Mouse (Mus musculus) olfactory bulb, adult 2 months (tissue): ENCODE data around the gene Olfr1412. TPM values are rescaled to one million over a fixed set of nuclear protein-coding genes. Genes with fewer than 3 reads are reported as not detected.

ENCODE experiments used
- H3K27ac ChIP-seq: fragments of 200-500 bp; 2 replicates; pipeline ENCODE4 v1.5.1; 2012; ENCODE audit warnings: low read depth, low read length; ENCODE audit not compliant: insufficient read depth
- H3K4me1 ChIP-seq: fragments of 200-500 bp; 2 replicates; pipeline ENCODE4 v1.6.1; 2012; ENCODE audit warnings: low read length; ENCODE audit not compliant: control insufficient read depth, insufficient read depth
- H3K4me3 ChIP-seq: fragments of 200-500 bp; 2 replicates; pipeline ENCODE4 v1.5.1; 2012; ENCODE audit warnings: mild to moderate bottlenecking, low read depth, low read length, moderate library complexity; ENCODE audit not compliant: insufficient read depth
- CTCF ChIP-seq: fragments of 200-500 bp; IDR thresholded peaks from 2 replicates; pipeline ENCODE4 v1.5.1; 2012; ENCODE audit warnings: low read depth, mild to moderate bottlenecking, low read length, moderate library complexity; ENCODE audit not compliant: insufficient read depth
- POLR2A ChIP-seq: fragments of 200-500 bp; IDR thresholded peaks from 2 replicates; pipeline ENCODE4 v1.6.1; 2012; ENCODE audit warnings: mild to moderate bottlenecking, low read depth, low read length, moderate library complexity; ENCODE audit not compliant: insufficient read depth
- WGBS: fragments of 180-500 bp; shearing (Covaris S2); methylation state at CpG from one replicate; pipeline ENCODE4 v1.1.7; 2018; 5-methylcytosine and 5-hydroxymethylcytosine counted together
- polyA plus RNA-seq: library from polyadenylated mRNA; stranded (reverse); fragments of >200 nt; gene quantifications from 2 replicates; pipeline ENCODE4 v1.2.4, GENCODE M21; 2012; ENCODE audit warnings: low replicate concordance; ENCODE audit not compliant: missing spikeins, insufficient read depth, insufficient read length

Gene Olfr1412
- polyA plus RNA-seq = not detected in 2 replicates

- Histone ChIP-seq H3K4me3 (no peak within 1 kb of the TSS), H3K4me1 (no peaks in the 10 kb centered on the region), H3K27ac (no peak within 1 kb of the TSS)
- 83% methylated on average over 2 of the region's 2 CpGs for WGBS
- TF ChIP-seq CTCF = no peak
- TF ChIP-seq POLR2A = no peak
These were observed at the start of gene Olfr1412 for GRCm38 (mm10) chr1:92585479-92585878. Olfr1412 (plus strand) TSS chr1:92585779.

GRCm38 (mm10) chr1:92536972-92537371 is 48.6 kb upstream of the Olfr1412 start:
- no peak for TF ChIP-seq POLR2A
- no peak for TF ChIP-seq CTCF
- Histone ChIP-seq H3K27ac (no peak overlapping the region), H3K4me3 (no peak overlapping the region), H3K4me1 (no peaks in the 10 kb centered on the region)
- WGBS = 59% methylated on average over 5 of the region's 5 CpGs

DNA sequence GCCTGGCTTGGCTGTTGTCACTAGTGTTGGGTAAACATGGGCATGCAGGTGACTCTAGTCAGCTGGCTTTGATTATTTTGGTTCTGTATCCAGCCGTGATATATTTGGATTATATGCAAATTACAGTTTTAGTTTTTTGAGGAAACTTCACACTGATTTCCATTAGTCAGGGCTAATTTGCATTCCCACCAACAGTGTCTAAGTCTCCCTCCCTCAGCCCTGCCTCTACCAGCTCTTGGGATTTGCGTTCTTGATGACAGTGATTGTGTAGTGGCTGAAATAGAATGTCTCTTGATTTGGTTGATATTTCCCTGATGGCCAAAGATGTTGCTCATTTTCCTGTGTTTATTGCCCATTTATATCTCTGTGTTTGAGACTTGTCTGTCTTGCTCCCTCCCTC is 46.5 kb upstream of the Olfr1412 start:
- 19% methylated on average over 2 of the region's 2 CpGs for WGBS
- no peak overlapping the region for H3K27ac ChIP-seq
- TF ChIP-seq CTCF (no peak), POLR2A (no peak)
- no peak overlapping the region for H3K4me3 ChIP-seq
- no peaks in the 10 kb centered on the region for H3K4me1 ChIP-seq

DNA sequence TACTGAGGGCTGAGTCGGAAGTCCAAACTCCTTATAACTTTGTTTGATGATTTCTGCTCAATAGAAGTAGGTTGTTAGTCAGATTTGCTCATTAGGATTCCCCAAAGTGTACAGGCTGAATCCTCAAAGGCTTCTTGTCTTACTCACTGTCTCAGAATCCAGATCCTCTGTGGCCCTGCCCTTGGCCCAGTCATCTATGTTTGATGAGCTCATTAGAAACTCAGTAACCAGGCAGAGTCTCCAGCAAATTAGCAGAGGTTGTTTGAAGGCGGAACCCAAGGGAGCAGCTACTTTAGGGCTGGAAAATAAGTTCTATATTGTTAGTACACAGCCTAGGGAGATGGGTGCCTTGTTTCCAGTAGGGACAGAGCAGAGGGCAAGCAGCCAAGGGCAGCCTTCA is 39.6 kb upstream of the Olfr1412 start:
- TF ChIP-seq CTCF = no peak
- no peak for TF ChIP-seq POLR2A

DNA sequence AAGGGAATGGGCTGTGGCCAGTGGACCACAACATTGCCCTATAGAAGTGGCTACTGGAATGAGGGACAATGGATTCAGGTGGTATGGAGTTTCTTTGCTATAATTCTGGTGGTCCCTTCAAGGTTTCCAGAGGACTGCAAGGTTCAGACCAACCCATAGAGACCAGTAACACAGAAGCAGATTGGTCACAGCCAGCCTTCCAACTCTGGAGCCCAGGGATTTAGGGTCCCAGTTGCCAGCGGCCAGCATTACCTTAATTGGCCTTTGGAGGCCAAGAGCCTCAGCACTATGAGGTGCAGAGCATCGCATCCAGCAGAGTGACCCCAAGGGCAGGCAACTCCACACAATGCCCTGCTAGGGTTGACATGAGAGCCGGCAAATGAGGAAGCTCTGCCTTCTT is 14.6 kb upstream of the Olfr1412 start, which contains the start of gene Olfr1413:
Gene Olfr1413, plus strand, starts transcription at position 301 of the 400 bp plus-strand sequence.
- no peak within 1 kb of the TSS for H3K4me3 ChIP-seq
- TF ChIP-seq CTCF (no peak), POLR2A (no peak)
- 77% methylated on average over 3 of the region's 3 CpGs for WGBS
- no peak within 1 kb of the TSS for H3K27ac ChIP-seq
- H3K4me1 ChIP-seq = no peaks in the 10 kb centered on the region

More for the DNA sequence above, 39.6 kb upstream of the Olfr1412 start:
- no peak overlapping the region for H3K4me3 ChIP-seq
- 66% methylated on average over 2 of the region's 2 CpGs for WGBS
- H3K4me1 ChIP-seq = no peaks in the 10 kb centered on the region
- no peak overlapping the region for H3K27ac ChIP-seq

DNA sequence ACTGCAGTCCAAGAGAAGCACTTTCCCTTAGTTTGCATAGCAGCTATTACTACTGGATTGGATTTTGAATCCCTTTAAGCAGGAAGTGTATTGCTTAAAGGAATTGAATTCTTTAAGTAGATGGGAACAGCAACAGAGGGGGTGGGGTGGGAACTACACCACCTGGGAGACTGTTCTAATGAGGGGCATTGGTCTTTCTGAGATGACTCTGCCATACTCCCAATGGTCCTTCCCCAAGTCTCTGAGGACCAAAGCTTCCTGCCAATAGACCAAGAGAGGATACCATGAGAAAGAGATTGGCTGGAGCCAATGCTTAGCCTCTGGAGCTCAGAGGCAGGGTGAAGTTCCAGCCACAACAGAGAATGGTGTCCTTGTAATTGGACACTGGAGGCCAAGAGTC is 8.5 kb downstream of the Olfr1412 start, which contains the start of gene Olfr1411:
Gene Olfr1411, plus strand, starts transcription at position 301 of the 400 bp plus-strand sequence.
- H3K27ac ChIP-seq = no peak within 1 kb of the TSS
- H3K4me3 ChIP-seq = no peak within 1 kb of the TSS
- TF ChIP-seq POLR2A = no peak
- TF ChIP-seq CTCF = no peak
- no peaks in the 10 kb centered on the region for H3K4me1 ChIP-seq

DNA sequence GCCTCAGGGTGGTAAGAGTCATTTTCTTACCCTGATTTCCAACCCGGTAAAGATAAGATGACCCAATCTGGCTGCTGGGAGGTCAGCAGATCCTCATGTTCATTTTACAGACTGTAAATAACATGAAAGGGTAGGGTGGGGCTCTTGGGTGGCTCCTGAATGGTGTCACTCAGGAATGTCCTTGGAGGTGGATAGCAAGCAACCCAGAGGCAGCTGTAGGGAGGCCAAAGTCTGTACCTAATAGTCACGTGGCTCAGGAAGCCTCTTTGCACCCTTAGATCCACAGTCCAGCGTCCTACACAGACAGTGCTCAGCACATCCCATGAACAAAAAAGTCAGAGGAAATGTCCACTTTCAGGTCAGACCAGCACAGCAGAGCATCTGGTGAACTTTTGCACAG is 10.4 kb downstream of the Olfr1412 start:
- H3K4me3 ChIP-seq = no peak overlapping the region
- H3K4me1 ChIP-seq = no peaks in the 10 kb centered on the region
- H3K27ac ChIP-seq = no peak overlapping the region
- WGBS = 92% methylated on average over 3 of the region's 3 CpGs
- TF ChIP-seq CTCF (no peak), POLR2A (no peak)

DNA sequence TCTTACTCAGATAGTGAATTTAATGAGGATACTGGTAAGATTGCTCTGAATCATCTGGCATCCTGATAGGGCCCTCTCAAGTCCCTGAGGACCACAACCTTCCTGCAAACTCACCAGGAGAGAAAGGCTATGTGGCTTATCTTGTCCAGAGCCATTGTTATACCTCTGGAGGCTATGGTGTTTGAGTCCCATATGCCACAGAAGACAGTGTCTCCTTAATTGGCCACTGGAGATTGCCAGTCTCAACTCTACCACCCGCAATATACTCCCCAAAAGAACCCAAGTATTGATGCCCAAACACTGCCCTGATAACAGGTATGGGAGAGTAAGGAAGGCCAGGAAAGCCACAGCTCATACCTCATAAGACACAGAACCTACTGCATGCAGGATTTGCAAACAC is 19.9 kb downstream of the Olfr1412 start, which contains the start of gene Olfr1410:
Gene Olfr1410, plus strand, starts transcription at position 301 of the 400 bp plus-strand sequence.
- H3K4me1 ChIP-seq = no peaks in the 10 kb centered on the region
- TF ChIP-seq CTCF (no peak), POLR2A (no peak)
- no peak within 1 kb of the TSS for H3K4me3 ChIP-seq
- WGBS = 93% methylated on average over 1 of the region's 1 CpGs
- no peak within 1 kb of the TSS for H3K27ac ChIP-seq

GRCm38 (mm10) chr1:92607711-92608110 is 22.1 kb downstream of the Olfr1412 start:
- Histone ChIP-seq H3K4me3 (no peak overlapping the region), H3K4me1 (no peaks in the 10 kb centered on the region), H3K27ac (no peak overlapping the region)
- TF ChIP-seq CTCF (no peak), POLR2A (no peak)
- 81% methylated on average over 4 of the region's 4 CpGs for WGBS

DNA sequence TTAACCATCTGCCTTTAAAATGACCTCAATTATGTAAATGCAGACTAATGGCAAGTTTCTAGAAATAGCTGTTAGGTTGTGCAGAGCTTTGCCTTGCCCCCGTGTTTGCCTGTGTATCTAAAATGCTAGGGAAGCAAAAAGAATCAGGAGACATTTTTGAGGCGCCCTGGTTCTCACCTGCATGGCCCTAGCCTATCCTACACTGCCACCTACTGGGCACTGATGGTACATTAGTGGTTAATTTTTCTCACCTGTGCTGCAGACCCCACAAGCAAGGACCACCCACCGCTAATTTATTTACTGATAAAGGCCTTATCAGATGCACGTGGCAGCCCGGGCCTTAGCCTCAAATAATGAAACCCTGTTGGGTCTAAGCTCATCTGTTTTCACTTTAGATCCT is 25.4 kb downstream of the Olfr1412 start:
- Histone ChIP-seq H3K4me1 (no peaks in the 10 kb centered on the region), H3K27ac (no peak overlapping the region), H3K4me3 (no peak overlapping the region)
- WGBS = 5% methylated on average over 5 of the region's 5 CpGs
- TF ChIP-seq POLR2A (no peak), CTCF (peak; percentile 36; the same call in 1 of the 2 replicates)
